Mouse (Mus musculus): ENCODE measurements at regions not wholly inside any gene's neighbourhood (a gene's known extent, or its start where the extent isn't known, plus 50 kb on each side); places are given as distances from the start of the nearest gene placed in this dataset.

DNA sequence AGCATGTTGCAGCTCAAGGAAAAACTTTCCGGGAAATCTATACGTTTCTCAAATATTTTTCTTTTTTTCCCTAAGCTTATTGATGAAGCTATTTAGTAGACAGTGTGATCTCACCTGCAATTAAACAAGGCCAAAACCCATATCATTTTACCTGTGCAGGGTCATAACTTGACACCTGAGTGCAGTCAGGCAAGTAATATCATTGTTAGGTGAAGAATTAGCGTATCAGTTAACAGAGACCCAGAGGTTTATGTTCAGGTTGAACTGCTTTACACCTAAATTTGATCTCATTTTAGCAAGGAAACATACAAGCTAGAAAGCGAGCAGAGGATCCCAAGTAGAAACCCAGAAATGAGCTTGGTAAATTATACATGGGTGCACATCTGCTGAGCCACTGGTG is 178.6 kb upstream of the Hcn1 start:
- no peak overlapping the region for H3K4me3 ChIP-seq (ENCODE audit: low read depth, low read length)
- no peak overlapping the region for H3K4me2 ChIP-seq (ENCODE audit: low read depth, low read length)
- ATAC-seq (ENCODE audit: low read depth), result peak; percentile 90; the same call in 1 of the 2 replicates
- WGBS, result 75% methylated on average over 4 of the region's 4 CpGs
- no peak overlapping the region for H3K9ac ChIP-seq (ENCODE audit: low read depth, low read length)
- no peaks in the 10 kb centered on the region for H3K4me1 ChIP-seq (ENCODE audit: control insufficient read depth, insufficient read depth, low read length)
- no peaks in the 10 kb centered on the region for H3K36me3 ChIP-seq (ENCODE audit: control insufficient read depth, insufficient read depth, low read length)
- H3K9me3 ChIP-seq (ENCODE audit: control insufficient read depth, low read length), result no peaks in the 10 kb centered on the region
- no peaks in the 10 kb centered on the region for H3K27me3 ChIP-seq (replicated peaks; ENCODE audit: control insufficient read depth, insufficient read depth, low read length)
- peak; percentile 23 for DNase-seq (ENCODE audit: low spot score)
- H3K27ac ChIP-seq (replicated peaks; ENCODE audit: low read depth, low read length), result no peak overlapping the region

DNA sequence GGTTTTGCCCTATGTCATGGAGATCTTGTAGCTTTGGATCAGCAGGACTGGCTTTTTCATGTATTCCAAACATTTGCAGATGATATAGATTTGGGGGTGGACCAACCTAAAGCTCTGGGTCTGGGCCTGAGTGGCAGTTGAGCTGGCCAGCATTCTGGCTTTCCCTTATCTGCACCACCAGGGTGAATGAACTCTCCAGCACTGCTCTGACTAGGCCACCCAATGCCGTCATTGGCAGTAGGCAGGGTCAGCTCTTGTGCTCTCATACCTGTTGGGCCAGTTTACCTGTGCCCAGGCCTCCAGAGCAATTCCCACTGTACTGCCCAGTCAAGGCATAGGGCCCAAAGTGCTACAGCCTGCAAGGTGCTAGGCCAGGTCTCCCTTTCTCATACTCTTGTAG is 177.1 kb upstream of the Hcn1 start:
- Histone ChIP-seq H3K27ac (replicated peaks; ENCODE audit: low read depth, low read length) (no peak overlapping the region), H3K9me3 (ENCODE audit: control insufficient read depth, low read length) (no peaks in the 10 kb centered on the region), H3K36me3 (ENCODE audit: control insufficient read depth, insufficient read depth, low read length) (no peaks in the 10 kb centered on the region), H3K27me3 (replicated peaks; ENCODE audit: control insufficient read depth, insufficient read depth, low read length) (no peaks in the 10 kb centered on the region), H3K4me1 (ENCODE audit: control insufficient read depth, insufficient read depth, low read length) (no peaks in the 10 kb centered on the region), H3K4me3 (ENCODE audit: low read depth, low read length) (no peak overlapping the region), H3K9ac (ENCODE audit: low read depth, low read length) (no peak overlapping the region), H3K4me2 (ENCODE audit: low read depth, low read length) (no peak overlapping the region)
- 92% methylated on average over 1 of the region's 1 CpGs for WGBS
- DNase-seq (ENCODE audit: low spot score) (no peak), ATAC-seq (ENCODE audit: low read depth) (no peak)

DNA sequence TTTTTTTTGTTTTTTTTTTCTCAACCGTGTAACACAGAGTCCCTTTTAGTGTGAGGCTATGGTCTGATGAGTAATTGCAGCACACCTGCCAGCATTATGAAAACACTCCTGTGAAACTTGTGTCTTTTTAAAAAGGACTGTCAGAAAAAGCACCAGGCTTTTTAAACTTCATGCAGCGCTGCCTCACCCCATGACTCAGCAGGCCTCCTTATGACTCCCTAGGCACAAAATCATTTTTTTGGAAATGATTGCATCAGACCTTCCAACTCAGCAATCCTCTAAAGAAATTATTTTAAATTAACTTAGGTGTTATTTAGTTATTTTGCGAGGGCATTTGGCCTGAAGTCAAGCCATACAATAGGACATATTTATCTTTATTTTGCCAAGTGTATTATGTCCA is 134.7 kb upstream of the Hcn1 start:
- no peak overlapping the region for H3K4me2 ChIP-seq (ENCODE audit: low read depth, low read length)
- H3K9ac ChIP-seq (ENCODE audit: low read depth, low read length), result no peak overlapping the region
- no peak overlapping the region for H3K27ac ChIP-seq (replicated peaks; ENCODE audit: low read depth, low read length)
- DNase-seq (ENCODE audit: low spot score), result no peak
- H3K4me3 ChIP-seq (ENCODE audit: low read depth, low read length), result no peak overlapping the region
- no peak for ATAC-seq (ENCODE audit: low read depth)
- H3K36me3 ChIP-seq (ENCODE audit: control insufficient read depth, insufficient read depth, low read length), result no peaks in the 10 kb centered on the region
- WGBS, result 79% methylated on average over 3 of the region's 3 CpGs
- no peaks in the 10 kb centered on the region for H3K27me3 ChIP-seq (replicated peaks; ENCODE audit: control insufficient read depth, insufficient read depth, low read length)
- H3K9me3 ChIP-seq (ENCODE audit: control insufficient read depth, low read length), result no peaks in the 10 kb centered on the region
- H3K4me1 ChIP-seq (ENCODE audit: control insufficient read depth, insufficient read depth, low read length), result no peaks in the 10 kb centered on the region

- no peak overlapping the region for H3K9ac ChIP-seq (ENCODE audit: low read depth, low read length)
- no peaks in the 10 kb centered on the region for H3K36me3 ChIP-seq (ENCODE audit: control insufficient read depth, insufficient read depth, low read length)
- no peak overlapping the region for H3K27ac ChIP-seq (replicated peaks; ENCODE audit: low read depth, low read length)
- H3K4me3 ChIP-seq (ENCODE audit: low read depth, low read length), result no peak overlapping the region
- no peak overlapping the region for H3K4me2 ChIP-seq (ENCODE audit: low read depth, low read length)
- no peak for DNase-seq (ENCODE audit: low spot score)
- no peaks in the 10 kb centered on the region for H3K27me3 ChIP-seq (replicated peaks; ENCODE audit: control insufficient read depth, insufficient read depth, low read length)
- H3K4me1 ChIP-seq (ENCODE audit: control insufficient read depth, insufficient read depth, low read length), result no peaks in the 10 kb centered on the region
- 70% methylated on average over 5 of the region's 5 CpGs for WGBS
- ATAC-seq (ENCODE audit: low read depth), result no peak
- H3K9me3 ChIP-seq (ENCODE audit: control insufficient read depth, low read length), result no peaks in the 10 kb centered on the region
These were observed 129.4 kb upstream of the Hcn1 start for GRCm38 (mm10) chr13:117472726-117473125.

GRCm38 (mm10) chr13:117482624-117483023 is 119.5 kb upstream of the Hcn1 start:
- Histone ChIP-seq H3K36me3 (ENCODE audit: control insufficient read depth, insufficient read depth, low read length) (no peaks in the 10 kb centered on the region), H3K27me3 (replicated peaks; ENCODE audit: control insufficient read depth, insufficient read depth, low read length) (no peaks in the 10 kb centered on the region), H3K4me1 (ENCODE audit: control insufficient read depth, insufficient read depth, low read length) (no peaks in the 10 kb centered on the region), H3K9me3 (ENCODE audit: control insufficient read depth, low read length) (no peaks in the 10 kb centered on the region), H3K9ac (ENCODE audit: low read depth, low read length) (no peak overlapping the region), H3K4me3 (ENCODE audit: low read depth, low read length) (no peak overlapping the region), H3K27ac (replicated peaks; ENCODE audit: low read depth, low read length) (no peak overlapping the region), H3K4me2 (ENCODE audit: low read depth, low read length) (no peak overlapping the region)
- DNase-seq (ENCODE audit: low spot score) (peak; percentile 9), ATAC-seq (ENCODE audit: low read depth) (no peak)
- WGBS, result 51% methylated on average over 3 of the region's 3 CpGs

GRCm38 (mm10) chr13:117508746-117509145 is 93.4 kb upstream of the Hcn1 start:
- WGBS, result 84% methylated on average over 4 of the region's 4 CpGs
- no peaks in the 10 kb centered on the region for H3K36me3 ChIP-seq (ENCODE audit: control insufficient read depth, insufficient read depth, low read length)
- H3K9ac ChIP-seq (ENCODE audit: low read depth, low read length), result no peak overlapping the region
- no peak for DNase-seq (ENCODE audit: low spot score)
- no peak overlapping the region for H3K4me2 ChIP-seq (ENCODE audit: low read depth, low read length)
- H3K9me3 ChIP-seq (ENCODE audit: control insufficient read depth, low read length), result no peaks in the 10 kb centered on the region
- no peak for ATAC-seq (ENCODE audit: low read depth)
- H3K4me1 ChIP-seq (ENCODE audit: control insufficient read depth, insufficient read depth, low read length), result no peaks in the 10 kb centered on the region
- no peak overlapping the region for H3K27ac ChIP-seq (replicated peaks; ENCODE audit: low read depth, low read length)
- H3K27me3 ChIP-seq (replicated peaks; ENCODE audit: control insufficient read depth, insufficient read depth, low read length), result no peaks in the 10 kb centered on the region
- H3K4me3 ChIP-seq (ENCODE audit: low read depth, low read length), result no peak overlapping the region

DNA sequence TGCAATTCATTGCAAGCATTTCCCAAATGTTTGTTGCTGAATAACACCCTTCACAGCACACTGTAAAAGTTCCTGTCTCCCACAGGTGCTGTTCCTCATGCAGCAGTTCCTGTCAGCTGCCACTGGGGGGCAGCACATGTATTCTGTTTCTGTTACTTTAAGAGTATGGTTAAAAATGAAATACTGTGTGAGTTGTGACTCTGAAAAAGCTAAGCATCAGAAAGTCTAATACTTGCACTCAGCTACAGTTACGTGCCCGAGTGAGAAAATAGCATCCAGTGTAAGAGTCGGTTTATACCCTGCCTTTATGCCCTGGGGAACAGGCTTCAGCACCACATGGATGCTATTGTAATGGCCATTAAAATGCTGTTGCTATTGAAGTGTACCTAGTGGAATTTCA is 52.0 kb upstream of the Hcn1 start:
- Histone ChIP-seq H3K9me3 (ENCODE audit: control insufficient read depth, low read length) (no peaks in the 10 kb centered on the region), H3K27ac (replicated peaks; ENCODE audit: low read depth, low read length) (no peak overlapping the region), H3K27me3 (replicated peaks; ENCODE audit: control insufficient read depth, insufficient read depth, low read length) (no peaks in the 10 kb centered on the region), H3K4me2 (ENCODE audit: low read depth, low read length) (no peak overlapping the region), H3K9ac (ENCODE audit: low read depth, low read length) (no peak overlapping the region), H3K4me3 (ENCODE audit: low read depth, low read length) (no peak overlapping the region), H3K36me3 (ENCODE audit: control insufficient read depth, insufficient read depth, low read length) (no peaks in the 10 kb centered on the region), H3K4me1 (ENCODE audit: control insufficient read depth, insufficient read depth, low read length) (no peaks in the 10 kb centered on the region)
- WGBS, result 38% methylated on average over 3 of the region's 3 CpGs
- ATAC-seq (ENCODE audit: low read depth) (0 out of 2 replicates have a peak, but pooled peaks have one; percentile 47), DNase-seq (ENCODE audit: low spot score) (peak; percentile 51)

Data from embryonic facial prominence, embryonic 14.5 days (tissue).